Mouse (Mus musculus) testis, adult 2 months (tissue): ENCODE data around the gene Lrp1.

Source experiments
- CTCF ChIP-seq: fragments of 200-500 bp; IDR thresholded peaks from 2 replicates; pipeline ENCODE4 v1.5.1; 2012; ENCODE audit warnings: low read depth, mild to moderate bottlenecking, inconsistent platforms, low read length, moderate library complexity; ENCODE audit not compliant: control insufficient read depth, insufficient read depth, insufficient replicate concordance
- POLR2A ChIP-seq: fragments of 200-500 bp; IDR thresholded peaks from 2 replicates; pipeline ENCODE4 v1.6.1; 2012; ENCODE audit warnings: low read depth, mild to moderate bottlenecking, inconsistent platforms, low read length, moderate library complexity; ENCODE audit not compliant: control insufficient read depth

- TF ChIP-seq CTCF = no peak
- TF ChIP-seq POLR2A = no peak
These were observed 108.7 kb downstream of the Lrp1 start for GRCm38 (mm10) chr10:127512307-127512666.
